Mouse (Mus musculus) olfactory bulb, adult 2 months (tissue): ENCODE measurements around the gene Ss18l1.

Experiments used
- CTCF ChIP-seq: fragments of 200-500 bp; IDR thresholded peaks from 2 replicates; pipeline ENCODE4 v1.5.1; 2012; ENCODE audit warnings: low read depth, mild to moderate bottlenecking, low read length, moderate library complexity; ENCODE audit not compliant: insufficient read depth
- POLR2A ChIP-seq: fragments of 200-500 bp; IDR thresholded peaks from 2 replicates; pipeline ENCODE4 v1.6.1; 2012; ENCODE audit warnings: mild to moderate bottlenecking, low read depth, low read length, moderate library complexity; ENCODE audit not compliant: insufficient read depth

GRCm38 (mm10) chr2:180025135-180025860, 17.0 kb upstream of the Ss18l1 start:
- TF ChIP-seq CTCF (no peak), POLR2A (no peak)
